Mouse (Mus musculus): ENCODE measurements around the gene Smg9.

Gene Smg9

GRCm38 (mm10) chr7:24399256-24400081 lies at the start of gene Smg9:
Gene Smg9, plus strand, starts transcription at chr7:24399619.
- DNase-seq (ENCODE audit: inconsistent age in 2 of 2, low spot score in 1 of 2), result peak; percentile 99

- no peak for DNase-seq (ENCODE audit: inconsistent age in 2 of 2, low spot score in 1 of 2)
Observed at GRCm38 (mm10) chr7:24355646-24356045, 43.8 kb upstream of the Smg9 start.

GRCm38 (mm10) chr7:24356081-24356480 lies 43.3 kb upstream of the Smg9 start:
- peak; percentile 73 to 81 for DNase-seq (ENCODE audit: inconsistent age in 2 of 2, low spot score in 1 of 2)

GRCm38 (mm10) chr7:24357899-24358298 lies 41.5 kb upstream of the Smg9 start:
- DNase-seq (ENCODE audit: inconsistent age in 2 of 2, low spot score in 1 of 2), result peak in 1 of 2 experiments; percentile 30

- DNase-seq (ENCODE audit: inconsistent age in 2 of 2, low spot score in 1 of 2), result peak in 1 of 2 experiments; percentile 74
Observed at GRCm38 (mm10) chr7:24359269-24359668, 40.1 kb upstream of the Smg9 start.

- DNase-seq (ENCODE audit: inconsistent age in 2 of 2, low spot score in 1 of 2), result no peak
Observed at GRCm38 (mm10) chr7:24361001-24361400, 38.4 kb upstream of the Smg9 start.

- DNase-seq (ENCODE audit: inconsistent age in 2 of 2, low spot score in 1 of 2), result peak in 1 of 2 experiments; percentile 69
Observed at GRCm38 (mm10) chr7:24363228-24363627, 36.2 kb upstream of the Smg9 start.

- DNase-seq (ENCODE audit: inconsistent age in 2 of 2, low spot score in 1 of 2), result peak; percentile 83 to 94
Observed at GRCm38 (mm10) chr7:24364827-24365226, 34.6 kb upstream of the Smg9 start.

GRCm38 (mm10) chr7:24365258-24366014 lies 34.0 kb upstream of the Smg9 start:
- peak in 1 of 2 experiments; percentile 51 for DNase-seq (ENCODE audit: inconsistent age in 2 of 2, low spot score in 1 of 2)

- no peak for DNase-seq (ENCODE audit: inconsistent age in 2 of 2, low spot score in 1 of 2)
Observed at GRCm38 (mm10) chr7:24366716-24367632, 32.4 kb upstream of the Smg9 start.

GRCm38 (mm10) chr7:24368226-24368625 lies 31.2 kb upstream of the Smg9 start:
- DNase-seq (ENCODE audit: inconsistent age in 2 of 2, low spot score in 1 of 2), result no peak

- no peak for DNase-seq (ENCODE audit: inconsistent age in 2 of 2, low spot score in 1 of 2)
Observed at GRCm38 (mm10) chr7:24368946-24369345, 30.5 kb upstream of the Smg9 start.

GRCm38 (mm10) chr7:24369731-24370541 lies 29.5 kb upstream of the Smg9 start, which contains the start of gene Kcnn4:
Gene Kcnn4, plus strand, starts transcription at chr7:24370263.
- no peak for DNase-seq (ENCODE audit: inconsistent age in 2 of 2, low spot score in 1 of 2)

GRCm38 (mm10) chr7:24371012-24371808 lies 28.2 kb upstream of the Smg9 start:
- no peak for DNase-seq (ENCODE audit: inconsistent age in 2 of 2, low spot score in 1 of 2)

- DNase-seq (ENCODE audit: inconsistent age in 2 of 2, low spot score in 1 of 2), result no peak
Observed at GRCm38 (mm10) chr7:24371809-24372145, 27.6 kb upstream of the Smg9 start.

GRCm38 (mm10) chr7:24372300-24372699 lies 27.1 kb upstream of the Smg9 start:
- DNase-seq (ENCODE audit: inconsistent age in 2 of 2, low spot score in 1 of 2), result no peak

GRCm38 (mm10) chr7:24372786-24373185 lies 26.6 kb upstream of the Smg9 start:
- no peak for DNase-seq (ENCODE audit: inconsistent age in 2 of 2, low spot score in 1 of 2)

GRCm38 (mm10) chr7:24373538-24374379 lies 25.7 kb upstream of the Smg9 start:
- peak in 1 of 2 experiments; percentile 40 for DNase-seq (ENCODE audit: inconsistent age in 2 of 2, low spot score in 1 of 2)
